Mouse (Mus musculus) spleen, adult 2 months (tissue): ENCODE data around the gene S100pbp.

Source experiments
- CTCF ChIP-seq: fragments of 200-500 bp; IDR thresholded peaks from 2 replicates; pipeline ENCODE4 v1.5.1; 2011; ENCODE audit warnings: mild to moderate bottlenecking, inconsistent platforms; ENCODE audit not compliant: insufficient read depth, insufficient read length, insufficient replicate concordance; ENCODE audit errors: extremely low read depth
- POLR2A ChIP-seq: fragments of 200-500 bp; IDR thresholded peaks from 2 replicates; pipeline ENCODE4 v1.6.1; 2011; ENCODE audit warnings: low read depth, low read length, inconsistent platforms

DNA sequence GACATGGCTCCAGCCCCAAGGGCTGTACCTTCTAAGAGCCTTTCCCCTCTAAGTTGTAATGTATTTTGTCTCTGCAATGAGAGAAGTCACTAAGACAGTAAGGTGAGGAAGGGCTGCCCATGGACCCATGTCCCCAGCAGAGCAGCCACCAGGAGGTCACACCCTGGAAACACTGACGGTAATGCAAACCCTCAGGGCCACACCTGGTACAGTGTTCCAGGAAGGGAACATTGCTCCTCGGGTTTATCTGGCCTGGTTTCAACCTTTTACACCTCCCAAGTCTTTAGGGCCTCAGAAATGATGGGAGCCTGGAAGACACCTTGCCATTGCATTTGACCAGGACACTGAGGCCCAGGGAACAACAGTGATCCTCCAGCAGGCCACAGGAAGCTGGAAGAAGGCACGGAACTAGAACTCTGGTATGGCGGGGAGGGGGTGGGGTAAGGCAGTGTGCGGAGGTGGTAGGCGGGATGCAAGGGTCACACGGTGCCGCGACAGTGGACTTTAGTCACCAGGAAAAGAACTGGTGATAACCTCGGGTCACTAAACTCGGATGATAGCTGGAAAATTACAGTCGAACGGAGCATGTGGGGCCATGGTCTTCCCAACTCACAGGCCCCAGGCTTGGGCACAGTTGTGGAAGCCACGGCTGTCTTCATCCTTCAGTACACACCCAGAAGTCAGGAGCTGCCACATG lies 87.2 kb downstream of the S100pbp start:
- TF ChIP-seq POLR2A (no peak), CTCF (no peak)
